Mouse (Mus musculus): ENCODE results near the gene Phb. TPM values are rescaled to one million over a fixed set of nuclear protein-coding genes. Genes with fewer than 3 reads are reported as not detected.

Gene Phb
- polyA plus RNA-seq, 1 experiment, result 296 TPM

GRCm38 (mm10) chr11:95689544-95689943 lies 22.8 kb downstream of the Phb start:
- H3K36me3 ChIP-seq (ENCODE audit: control insufficient read depth, insufficient read depth, low read length), result no peaks in the 10 kb centered on the region
- H3K27ac ChIP-seq (ENCODE audit: insufficient read depth, low read depth, low read length), result no peak overlapping the region
- no peak for TF ChIP-seq CTCF (conservative IDR thresholded peaks at IDR 0.05; ENCODE audit: insufficient read depth, insufficient read length, low read depth, low read length)
- no peak for TF ChIP-seq POLR2A (IDR thresholded peaks at IDR 0.05; ENCODE audit: low read depth, low read length)
- no peaks in the 10 kb centered on the region for H3K27me3 ChIP-seq (replicated peaks; ENCODE audit: control insufficient read depth, insufficient read depth, low read length)
- no peak for DNase-seq
- no peaks in the 10 kb centered on the region for H3K4me1 ChIP-seq (ENCODE audit: control insufficient read depth, insufficient read depth, low read length)
- WGBS, result 73% methylated on average over 3 of the region's 3 CpGs
- H3K4me3 ChIP-seq (ENCODE audit: insufficient read depth, low read depth, low read length), result no peak overlapping the region

GRCm38 (mm10) chr11:95698541-95698940 lies 31.8 kb downstream of the Phb start:
- TF ChIP-seq CTCF (conservative IDR thresholded peaks at IDR 0.05; ENCODE audit: insufficient read depth, insufficient read length, low read depth, low read length) (no peak), POLR2A (IDR thresholded peaks at IDR 0.05; ENCODE audit: low read depth, low read length) (no peak)
- 72% methylated on average over 5 of the region's 5 CpGs for WGBS

GRCm38 (mm10) chr11:95700778-95701739 lies 34.3 kb downstream of the Phb start:
- H3K36me3 ChIP-seq (ENCODE audit: control insufficient read depth, insufficient read depth, low read length), result no peaks in the 10 kb centered on the region
- no peak overlapping the region for H3K27ac ChIP-seq (ENCODE audit: insufficient read depth, low read depth, low read length)
- DNase-seq, result no peak
- no peak for TF ChIP-seq CTCF (conservative IDR thresholded peaks at IDR 0.05; ENCODE audit: insufficient read depth, insufficient read length, low read depth, low read length)
- no peak for TF ChIP-seq POLR2A (IDR thresholded peaks at IDR 0.05; ENCODE audit: low read depth, low read length)
- H3K4me3 ChIP-seq (ENCODE audit: insufficient read depth, low read depth, low read length), result no peak overlapping the region
- no peaks in the 10 kb centered on the region for H3K4me1 ChIP-seq (ENCODE audit: control insufficient read depth, insufficient read depth, low read length)
- WGBS, result 89% methylated on average over 13 of the region's 13 CpGs
- no peaks in the 10 kb centered on the region for H3K27me3 ChIP-seq (replicated peaks; ENCODE audit: control insufficient read depth, insufficient read depth, low read length)

More at GRCm38 (mm10) chr11:95698541-95698940, 31.8 kb downstream of the Phb start:
- Histone ChIP-seq H3K36me3 (ENCODE audit: control insufficient read depth, insufficient read depth, low read length) (no peaks in the 10 kb centered on the region), H3K4me1 (ENCODE audit: control insufficient read depth, insufficient read depth, low read length) (no peaks in the 10 kb centered on the region), H3K4me3 (ENCODE audit: insufficient read depth, low read depth, low read length) (no peak overlapping the region), H3K27ac (ENCODE audit: insufficient read depth, low read depth, low read length) (no peak overlapping the region), H3K27me3 (replicated peaks; ENCODE audit: control insufficient read depth, insufficient read depth, low read length) (no peaks in the 10 kb centered on the region)
- no peak for DNase-seq

- no peak for DNase-seq
- Histone ChIP-seq H3K27ac (ENCODE audit: insufficient read depth, low read depth, low read length) (no peak overlapping the region), H3K4me3 (ENCODE audit: insufficient read depth, low read depth, low read length) (no peak overlapping the region), H3K27me3 (replicated peaks; ENCODE audit: control insufficient read depth, insufficient read depth, low read length) (no peaks in the 10 kb centered on the region), H3K36me3 (ENCODE audit: control insufficient read depth, insufficient read depth, low read length) (no peaks in the 10 kb centered on the region), H3K4me1 (ENCODE audit: control insufficient read depth, insufficient read depth, low read length) (no peaks in the 10 kb centered on the region)
- WGBS, result 90% methylated on average over 12 of the region's 12 CpGs
- TF ChIP-seq CTCF (conservative IDR thresholded peaks at IDR 0.05; ENCODE audit: insufficient read depth, insufficient read length, low read depth, low read length) (no peak), POLR2A (IDR thresholded peaks at IDR 0.05; ENCODE audit: low read depth, low read length) (no peak)
These were observed 37.5 kb downstream of the Phb start for GRCm38 (mm10) chr11:95704032-95704969.

GRCm38 (mm10) chr11:95704970-95705330 lies 38.2 kb downstream of the Phb start:
- DNase-seq, result no peak
- WGBS, result 74% methylated on average over 4 of the region's 4 CpGs
- Histone ChIP-seq H3K4me3 (ENCODE audit: insufficient read depth, low read depth, low read length) (no peak overlapping the region), H3K36me3 (ENCODE audit: control insufficient read depth, insufficient read depth, low read length) (no peaks in the 10 kb centered on the region), H3K4me1 (ENCODE audit: control insufficient read depth, insufficient read depth, low read length) (no peaks in the 10 kb centered on the region), H3K27ac (ENCODE audit: insufficient read depth, low read depth, low read length) (no peak overlapping the region), H3K27me3 (replicated peaks; ENCODE audit: control insufficient read depth, insufficient read depth, low read length) (no peaks in the 10 kb centered on the region)
- TF ChIP-seq POLR2A (IDR thresholded peaks at IDR 0.05; ENCODE audit: low read depth, low read length), result no peak
- TF ChIP-seq CTCF (conservative IDR thresholded peaks at IDR 0.05; ENCODE audit: insufficient read depth, insufficient read length, low read depth, low read length), result no peak

GRCm38 (mm10) chr11:95709534-95710040 lies 42.8 kb downstream of the Phb start:
- no peak for DNase-seq
- Histone ChIP-seq H3K36me3 (ENCODE audit: control insufficient read depth, insufficient read depth, low read length) (no peaks in the 10 kb centered on the region), H3K4me3 (ENCODE audit: insufficient read depth, low read depth, low read length) (no peak overlapping the region), H3K4me1 (ENCODE audit: control insufficient read depth, insufficient read depth, low read length) (peaks cover 8% of the 10 kb centered on the region; the same call in 1 of the 2 replicates), H3K27me3 (replicated peaks; ENCODE audit: control insufficient read depth, insufficient read depth, low read length) (no peaks in the 10 kb centered on the region), H3K27ac (ENCODE audit: insufficient read depth, low read depth, low read length) (no peak overlapping the region)
- WGBS, result 86% methylated on average over 6 of the region's 6 CpGs
- TF ChIP-seq POLR2A (IDR thresholded peaks at IDR 0.05; ENCODE audit: low read depth, low read length) (no peak), CTCF (conservative IDR thresholded peaks at IDR 0.05; ENCODE audit: insufficient read depth, insufficient read length, low read depth, low read length) (no peak)
